Mouse (Mus musculus) megakaryocyte, embryonic 14.5 days (primary cell): ENCODE data around the gene Arid5b.

Source experiments
- FLI1 ChIP-seq: IDR thresholded peaks from 2 replicates; pipeline ENCODE4 v1.6.1; 2012; ENCODE audit warnings: low read length, inconsistent platforms, mixed read lengths
- GATA1 ChIP-seq: IDR thresholded peaks from 3 replicates; pipeline ENCODE4 v1.6.1; 2012; ENCODE audit warnings: mixed read lengths, low read length, inconsistent platforms, borderline replicate concordance

DNA sequence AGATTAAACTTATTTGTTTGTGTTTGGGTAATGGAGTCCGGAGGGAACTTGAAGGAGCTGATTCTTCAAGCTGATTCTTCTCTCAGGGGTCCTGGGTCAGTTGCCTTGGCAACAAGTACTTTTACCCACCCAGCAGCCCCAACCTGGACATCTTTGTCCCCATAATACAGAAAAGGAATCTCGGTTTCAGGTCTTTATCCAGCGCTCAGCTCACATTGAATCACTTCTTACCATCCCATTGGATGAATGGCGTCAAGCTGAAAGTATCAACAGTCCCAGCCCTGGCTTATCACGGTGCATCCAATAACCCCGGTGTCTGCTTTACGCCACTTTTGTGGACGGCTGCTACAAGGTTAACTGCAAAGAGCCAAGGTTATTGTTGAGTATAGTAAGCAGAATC, 210.1 kb downstream of the Arid5b start:
- TF ChIP-seq GATA1 (no peak), FLI1 (no peak)
